Mouse (Mus musculus) midbrain, embryonic 15.5 days (tissue): ENCODE results near the gene Lce1a1. TPM values are rescaled to one million over a fixed set of nuclear protein-coding genes. Genes with fewer than 3 reads are reported as not detected.
"Not testable (repeated sequence)": the region's sequence is repeated elsewhere in the genome, so short reads cannot be mapped to it uniquely, and the experiment has no call there.

Experiments used
- ATAC-seq: fragments of 200-750 bp; cut with Nextera tagmentation; replicated peaks from 2 replicates; pipeline ENCODE4 v1.8.0; 2017; ENCODE audit warnings: moderate TSS enrichment
- H3K27ac ChIP-seq: fragments of 300-500 bp; sonication (generic); 2 replicates; pipeline ENCODE4 v1.5.1; 2015; ENCODE audit warnings: mild to moderate bottlenecking, inconsistent platforms
- H3K27me3 ChIP-seq: fragments of 300-500 bp; sonication (generic); replicated peaks from 2 replicates; pipeline ENCODE4 v1.6.1; 2015; ENCODE audit warnings: inconsistent platforms
- H3K36me3 ChIP-seq: fragments of 300-500 bp; sonication (generic); replicated peaks from 2 replicates; pipeline ENCODE4 v1.6.1; 2015; ENCODE audit warnings: inconsistent platforms
- H3K4me1 ChIP-seq: fragments of 300-500 bp; sonication (generic); 2 replicates; pipeline ENCODE4 v1.6.1; 2015; ENCODE audit warnings: inconsistent platforms
- H3K4me2 ChIP-seq: fragments of 300-500 bp; sonication (generic); 2 replicates; pipeline ENCODE4 v1.6.1; 2015; ENCODE audit warnings: inconsistent platforms, mild to moderate bottlenecking, moderate library complexity
- H3K4me3 ChIP-seq: fragments of 300-500 bp; sonication (generic); 2 replicates; pipeline ENCODE4 v1.5.1; 2015; ENCODE audit warnings: mild to moderate bottlenecking, inconsistent platforms
- H3K9ac ChIP-seq: fragments of 300-500 bp; sonication (generic); 2 replicates; pipeline ENCODE4 v1.6.1; 2015; ENCODE audit warnings: mild to moderate bottlenecking, inconsistent platforms
- H3K9me3 ChIP-seq: fragments of 300-500 bp; sonication (generic); 2 replicates; pipeline ENCODE4 v1.6.1; 2016; ENCODE audit warnings: inconsistent platforms
- WGBS: fragments of 180-500 bp; shearing (Covaris S2); methylation state at CpG from one replicate; pipeline ENCODE4 v1.1.7; 2015; ENCODE audit warnings: mixed read lengths; 5-methylcytosine and 5-hydroxymethylcytosine counted together
- polyA plus RNA-seq: library from polyadenylated mRNA; unstranded; fragments of >200 nt; fragmentation: Nextera tagmentation; extraction: Ambion mirVana; gene quantifications from 2 replicates; pipeline ENCODE4 v1.2.1, GENCODE M21; 2015

Lce1a1 gene
- not detected in 2 replicates for polyA plus RNA-seq

GRCm38 (mm10) chr3:92648207-92648606 is at the start of gene Lce1a1:
Lce1a1 (minus strand) TSS chr3:92648307.
- ATAC-seq, result no peak
- no peaks in the 10 kb centered on the region for H3K27me3 ChIP-seq
- H3K9ac ChIP-seq, result no peak within 1 kb of the TSS
- H3K4me3 ChIP-seq, result no peak within 1 kb of the TSS
- H3K9me3 ChIP-seq, result no peaks in the 10 kb centered on the region
- no peaks in the 10 kb centered on the region for H3K36me3 ChIP-seq
- H3K27ac ChIP-seq, result no peak within 1 kb of the TSS
- WGBS, result 90% methylated on average over 1 of the region's 1 CpGs
- H3K4me1 ChIP-seq, result no peaks in the 10 kb centered on the region
- no peak within 1 kb of the TSS for H3K4me2 ChIP-seq

DNA sequence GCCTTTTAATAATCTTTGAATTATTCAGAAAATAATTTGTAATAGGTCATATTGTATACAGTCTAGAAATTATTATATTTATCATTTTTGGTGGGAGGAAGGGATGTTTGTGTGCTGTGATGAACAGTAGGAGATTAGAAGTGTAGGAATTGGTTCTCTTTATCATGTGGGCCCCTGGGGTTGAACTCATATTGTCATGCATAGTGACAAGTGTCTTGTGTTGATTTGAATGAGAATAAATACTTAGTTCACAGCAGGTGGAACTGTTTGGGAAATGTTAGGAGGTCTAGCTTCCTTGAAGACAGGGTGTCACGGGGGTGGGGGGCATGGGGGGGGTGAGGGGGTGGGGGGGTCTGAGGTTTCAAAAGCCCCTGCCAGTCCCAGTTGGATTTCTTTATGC is 46.5 kb upstream of the Lce1a1 start:
- ATAC-seq, result no peak
- no peak overlapping the region for H3K27ac ChIP-seq
- no peaks in the 10 kb centered on the region for H3K4me1 ChIP-seq
- H3K4me3 ChIP-seq, result no peak overlapping the region
- no peak overlapping the region for H3K4me2 ChIP-seq
- 18% methylated on average over 1 of the region's 1 CpGs for WGBS
- H3K27me3 ChIP-seq, result no peaks in the 10 kb centered on the region
- H3K36me3 ChIP-seq, result no peaks in the 10 kb centered on the region
- H3K9me3 ChIP-seq, result no peaks in the 10 kb centered on the region
- no peak overlapping the region for H3K9ac ChIP-seq

- Histone ChIP-seq H3K9me3 (no peaks in the 10 kb centered on the region), H3K36me3 (no peaks in the 10 kb centered on the region), H3K27ac (no peak overlapping the region), H3K4me3 (no peak overlapping the region), H3K4me2 (no peak overlapping the region), H3K27me3 (no peaks in the 10 kb centered on the region), H3K9ac (no peak overlapping the region), H3K4me1 (no peaks in the 10 kb centered on the region)
- no peak for ATAC-seq
Measured at GRCm38 (mm10) chr3:92691688-92692087, 43.6 kb upstream of the Lce1a1 start.

DNA sequence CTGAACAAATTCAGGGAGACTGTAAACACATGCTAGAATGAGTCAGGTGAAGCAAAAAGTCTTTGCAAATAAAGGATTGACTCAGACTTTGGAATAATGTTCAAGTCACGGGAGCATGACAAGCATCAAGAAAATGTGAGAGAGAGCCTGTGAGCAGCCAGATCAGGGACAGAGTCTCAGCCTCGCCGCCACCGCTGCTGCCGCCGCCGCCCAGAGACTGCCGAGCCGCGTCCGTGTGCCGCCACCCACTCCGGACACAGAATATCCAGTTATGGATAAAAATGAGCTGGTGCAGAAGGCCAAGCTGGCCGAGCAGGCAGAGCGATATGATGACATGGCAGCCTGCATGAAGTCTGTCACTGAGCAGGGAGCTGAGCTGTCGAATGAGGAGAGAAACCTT is 41.0 kb upstream of the Lce1a1 start:
- not testable (repeated sequence) for H3K36me3 ChIP-seq, ATAC-seq, H3K4me1 ChIP-seq, H3K27me3 ChIP-seq, H3K9ac ChIP-seq, H3K4me2 ChIP-seq, H3K9me3 ChIP-seq, H3K27ac ChIP-seq, H3K4me3 ChIP-seq
- 76% methylated on average over 16 of the region's 16 CpGs for WGBS

DNA sequence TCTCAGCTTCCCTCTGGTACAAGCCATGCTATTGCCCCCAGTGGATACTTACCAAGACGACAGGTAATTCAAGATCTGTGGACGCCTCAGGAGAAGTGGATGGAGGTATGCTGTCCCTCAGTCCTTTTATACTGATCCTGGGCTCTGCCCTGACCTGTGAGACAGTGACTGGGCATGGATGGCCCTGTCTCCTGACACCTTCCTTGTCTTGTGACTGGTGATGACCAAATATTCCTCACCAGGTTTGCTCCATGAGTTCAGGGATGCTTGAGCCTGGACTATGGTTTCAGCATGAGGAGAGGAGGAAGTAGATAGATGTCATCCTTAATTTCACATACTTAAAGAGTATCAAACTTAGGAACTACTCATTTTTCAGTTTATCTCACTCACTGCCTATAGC is 39.0 kb upstream of the Lce1a1 start, which contains the start of gene Lce1d:
TSS of gene Lce1d (minus strand) at position 101 of the 400 bp plus-strand sequence.
- Histone ChIP-seq H3K9ac (no peak within 1 kb of the TSS), H3K4me2 (no peak within 1 kb of the TSS), H3K27me3 (no peaks in the 10 kb centered on the region), H3K27ac (no peak within 1 kb of the TSS), H3K9me3 (no peaks in the 10 kb centered on the region), H3K36me3 (no peaks in the 10 kb centered on the region), H3K4me1 (no peaks in the 10 kb centered on the region), H3K4me3 (no peak within 1 kb of the TSS)
- no peak for ATAC-seq
- WGBS, result 75% methylated on average over 2 of the region's 2 CpGs

DNA sequence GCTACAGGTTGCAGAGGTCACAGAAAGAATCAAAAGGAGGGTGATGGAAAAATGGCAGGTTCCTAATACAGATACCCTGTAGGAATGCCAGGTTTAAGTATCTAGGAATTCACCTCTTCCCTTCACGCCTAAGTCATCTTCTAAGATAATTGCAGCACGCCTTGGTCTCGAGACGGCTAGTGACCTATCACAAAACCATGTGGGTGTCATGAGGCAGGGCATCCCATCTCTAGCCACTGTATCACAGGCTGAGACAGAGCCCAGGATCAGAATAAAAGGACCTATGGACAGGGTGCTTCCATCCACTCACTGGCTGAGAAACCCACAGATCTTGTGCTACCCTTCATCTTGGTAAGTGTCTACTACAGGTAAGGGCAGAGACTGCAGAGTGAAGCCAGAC is 30.8 kb upstream of the Lce1a1 start, which contains the start of gene Lce1c:
TSS of gene Lce1c (plus strand) at position 301 of the 400 bp plus-strand sequence.
- ATAC-seq, result no peak
- no peaks in the 10 kb centered on the region for H3K36me3 ChIP-seq
- H3K9me3 ChIP-seq, result no peaks in the 10 kb centered on the region
- WGBS, result 94% methylated on average over 4 of the region's 4 CpGs
- no peak within 1 kb of the TSS for H3K4me3 ChIP-seq
- H3K9ac ChIP-seq, result no peak within 1 kb of the TSS
- H3K4me1 ChIP-seq, result no peaks in the 10 kb centered on the region
- no peaks in the 10 kb centered on the region for H3K27me3 ChIP-seq
- H3K27ac ChIP-seq, result no peak within 1 kb of the TSS
- H3K4me2 ChIP-seq, result no peak within 1 kb of the TSS

DNA sequence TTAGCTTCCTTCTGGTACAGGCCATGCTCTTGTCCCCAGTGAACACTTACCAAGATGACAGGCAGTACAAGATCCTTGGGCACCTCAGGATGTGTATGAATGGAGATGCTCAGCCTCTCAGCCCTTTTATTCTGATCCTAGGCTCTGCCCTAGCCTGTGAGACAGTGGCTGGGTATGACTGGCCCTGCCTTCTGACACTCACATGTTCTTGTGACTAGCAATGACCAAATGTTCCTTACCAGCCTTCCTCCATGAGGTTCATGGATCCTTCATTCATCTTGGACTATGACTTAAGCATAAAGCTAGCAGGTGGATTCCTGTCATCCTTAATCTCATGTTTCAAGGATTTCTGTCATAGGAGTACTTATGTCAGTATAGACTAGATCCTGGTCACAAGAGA is 22.1 kb upstream of the Lce1a1 start, which contains the start of gene Lce1a2:
TSS of gene Lce1a2 (minus strand) at position 101 of the 400 bp plus-strand sequence.
- H3K9me3 ChIP-seq, result no peaks in the 10 kb centered on the region
- H3K27ac ChIP-seq, result no peak within 1 kb of the TSS
- H3K4me1 ChIP-seq, result no peaks in the 10 kb centered on the region
- no peak within 1 kb of the TSS for H3K4me3 ChIP-seq
- no peak within 1 kb of the TSS for H3K4me2 ChIP-seq
- no peak for ATAC-seq
- no peak within 1 kb of the TSS for H3K9ac ChIP-seq
- no peaks in the 10 kb centered on the region for H3K27me3 ChIP-seq
- no peaks in the 10 kb centered on the region for H3K36me3 ChIP-seq

DNA sequence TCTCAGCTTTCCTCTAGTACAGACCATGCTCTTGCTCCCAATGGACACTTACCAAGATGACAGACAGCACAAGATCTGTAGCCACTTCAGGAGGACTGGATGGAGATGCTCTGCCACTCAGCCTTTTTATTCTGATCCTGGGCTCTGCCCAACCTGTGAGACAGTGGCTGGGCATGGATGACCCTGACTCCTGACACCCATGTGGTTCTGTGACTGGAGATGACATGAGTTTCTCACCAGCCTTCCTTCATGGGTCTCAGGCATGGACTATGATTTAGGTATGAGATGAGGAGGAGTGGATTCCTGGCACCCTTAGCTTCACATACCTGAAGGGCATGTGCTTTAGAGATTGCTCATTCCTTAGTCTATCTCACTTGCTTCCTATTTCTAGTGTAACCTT is 8.7 kb upstream of the Lce1a1 start, which contains the start of gene Lce1b:
TSS of gene Lce1b (minus strand) at position 101 of the 400 bp plus-strand sequence.
- H3K4me2 ChIP-seq, result no peak within 1 kb of the TSS
- no peaks in the 10 kb centered on the region for H3K4me1 ChIP-seq
- H3K9me3 ChIP-seq, result no peaks in the 10 kb centered on the region
- H3K4me3 ChIP-seq, result no peak within 1 kb of the TSS
- no peak within 1 kb of the TSS for H3K27ac ChIP-seq
- no peak within 1 kb of the TSS for H3K9ac ChIP-seq
- no peaks in the 10 kb centered on the region for H3K36me3 ChIP-seq
- ATAC-seq, result no peak
- no peaks in the 10 kb centered on the region for H3K27me3 ChIP-seq

DNA sequence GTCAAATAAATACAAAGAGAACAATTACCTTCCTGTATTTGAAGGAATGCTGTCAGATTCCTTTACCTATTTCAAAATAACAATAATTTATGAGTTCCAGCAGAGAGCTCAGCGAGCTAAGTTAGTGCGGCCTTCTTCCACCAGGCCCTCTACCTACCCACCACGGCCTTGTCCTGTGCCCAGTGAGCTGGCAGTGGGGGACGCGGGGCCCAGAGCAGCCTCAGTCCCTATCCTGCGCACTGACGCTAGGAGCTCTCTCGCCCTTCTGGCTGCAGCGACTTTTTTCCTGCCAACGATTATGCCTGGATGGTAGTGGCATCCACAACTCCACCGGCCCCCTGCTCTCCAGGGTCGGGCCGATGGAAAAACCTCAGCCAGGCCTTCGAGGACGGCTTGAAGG is 8.3 kb downstream of the Lce1a1 start:
- no peak for ATAC-seq
- Histone ChIP-seq H3K27ac (no peak overlapping the region), H3K36me3 (no peaks in the 10 kb centered on the region), H3K4me3 (no peak overlapping the region), H3K9me3 (no peaks in the 10 kb centered on the region), H3K9ac (no peak overlapping the region), H3K4me1 (no peaks in the 10 kb centered on the region), H3K4me2 (no peak overlapping the region), H3K27me3 (no peaks in the 10 kb centered on the region)
- WGBS, result 91% methylated on average over 15 of the region's 15 CpGs

- no peaks in the 10 kb centered on the region for H3K27me3 ChIP-seq
- H3K9me3 ChIP-seq, result no peaks in the 10 kb centered on the region
- no peaks in the 10 kb centered on the region for H3K4me1 ChIP-seq
- H3K27ac ChIP-seq, result no peak overlapping the region
- peak; percentile 50; the same call in 1 of the 2 replicates for ATAC-seq
- H3K9ac ChIP-seq, result no peak overlapping the region
- no peaks in the 10 kb centered on the region for H3K36me3 ChIP-seq
- 62% methylated on average over 3 of the region's 3 CpGs for WGBS
- H3K4me3 ChIP-seq, result no peak overlapping the region
- no peak overlapping the region for H3K4me2 ChIP-seq
Measured at GRCm38 (mm10) chr3:92638653-92638991, 9.5 kb downstream of the Lce1a1 start.

- no peak overlapping the region for H3K9ac ChIP-seq
- H3K4me3 ChIP-seq, result no peak overlapping the region
- peak; percentile 71 for ATAC-seq
- no peaks in the 10 kb centered on the region for H3K4me1 ChIP-seq
- H3K4me2 ChIP-seq, result no peak overlapping the region
- H3K9me3 ChIP-seq, result no peaks in the 10 kb centered on the region
- 9% methylated on average over 1 of the region's 1 CpGs for WGBS
- H3K27ac ChIP-seq, result no peak overlapping the region
- H3K27me3 ChIP-seq, result no peaks in the 10 kb centered on the region
- no peaks in the 10 kb centered on the region for H3K36me3 ChIP-seq
Measured at GRCm38 (mm10) chr3:92637745-92638652, 10.1 kb downstream of the Lce1a1 start.

- Histone ChIP-seq H3K36me3 (no peaks in the 10 kb centered on the region), H3K27ac (no peak within 1 kb of the TSS), H3K9ac (no peak within 1 kb of the TSS), H3K9me3 (no peaks in the 10 kb centered on the region), H3K4me2 (no peak within 1 kb of the TSS), H3K27me3 (no peaks in the 10 kb centered on the region), H3K4me1 (no peaks in the 10 kb centered on the region), H3K4me3 (no peak within 1 kb of the TSS)
- ATAC-seq, result no peak
- WGBS, result 89% methylated on average over 2 of the region's 2 CpGs
Measured at GRCm38 (mm10) chr3:92621560-92621959, 26.5 kb downstream of the Lce1a1 start, which contains the start of gene Lce6a. Lce6a (minus strand) TSS chr3:92621660.

GRCm38 (mm10) chr3:92609804-92610203 is 38.3 kb downstream of the Lce1a1 start:
- 56% methylated on average over 1 of the region's 1 CpGs for WGBS
- Histone ChIP-seq H3K27me3 (no peaks in the 10 kb centered on the region), H3K4me3 (no peak overlapping the region), H3K27ac (no peak overlapping the region), H3K4me1 (no peaks in the 10 kb centered on the region), H3K9ac (no peak overlapping the region), H3K36me3 (no peaks in the 10 kb centered on the region), H3K9me3 (no peaks in the 10 kb centered on the region), H3K4me2 (no peak overlapping the region)
- no peak for ATAC-seq
